Mouse (Mus musculus) liver, embryonic 14.5 days (tissue): ENCODE measurements around the gene Ddx27.

Experiments
- CTCF ChIP-seq: IDR thresholded peaks from 2 replicates; pipeline ENCODE4 v1.5.1; 2016; ENCODE audit warnings: antibody characterized with exemption, low read depth, control low read depth
- EP300 ChIP-seq: IDR thresholded peaks from 2 replicates; pipeline ENCODE4 v1.6.1; 2016; ENCODE audit warnings: antibody characterized with exemption, low read depth

DNA sequence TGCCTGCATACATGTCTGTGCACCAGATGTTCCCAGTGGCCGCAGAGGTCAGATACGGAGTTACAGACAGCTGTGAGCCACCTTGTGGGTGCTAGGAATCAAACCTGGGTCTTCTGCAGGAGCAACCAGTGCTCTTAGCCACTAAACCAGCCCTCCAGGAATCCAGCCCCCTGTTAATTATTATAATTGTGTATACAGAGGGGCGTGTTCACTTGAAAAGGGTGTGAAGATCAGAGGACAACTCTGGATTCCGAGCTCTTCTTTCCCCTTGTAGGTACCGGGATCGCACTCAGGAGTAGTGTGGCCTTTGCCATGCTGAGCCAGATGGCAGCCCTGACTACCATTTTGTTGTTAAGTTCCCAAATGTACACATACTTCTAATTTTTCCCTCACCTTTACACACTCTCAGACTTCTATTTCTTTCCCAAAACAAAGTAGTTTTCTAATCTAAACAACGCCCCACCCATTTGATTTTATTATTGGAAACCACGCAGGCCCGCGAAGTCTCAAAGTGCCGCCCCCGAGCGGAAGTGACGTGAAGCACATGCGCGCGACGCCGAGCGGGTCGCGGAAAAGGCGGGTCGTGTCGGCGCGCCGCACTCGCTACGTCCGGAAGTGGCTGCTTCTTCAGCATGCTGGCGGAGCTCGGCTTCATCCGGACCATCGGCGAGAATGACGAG, at the start of gene Ddx27:
- TF ChIP-seq CTCF (peak; percentile 21; the same call in 1 of the 2 replicates), EP300 (no peak; the same call in 1 of the 2 replicates)
